Mouse (Mus musculus): ENCODE measurements around the gene Gm17018. TPM values are rescaled to one million over a fixed set of nuclear protein-coding genes. Genes with fewer than 3 reads are reported as not detected.

The Gm17018 gene
- 10 to 100 TPM; 10.5 to 13.9 TPM for total RNA-seq (2023)

GRCm38 (mm10) chr19:45560153-45560890 is at the start of gene Gm17018, which contains the start of gene Poll:
Gm17018 (plus strand) TSS chr19:45560615.
Poll (minus strand) TSS chr19:45560531.

Other genes starting within 250 kb of the Gm17018 start
- gene Btrc, start 196.9 kb upstream of the Gm17018 start, total RNA-seq (2023) = 10 to 100 TPM; 11.7 to 13.3 TPM
- gene Poll, start 84 bp upstream of the Gm17018 start, total RNA-seq (2023) = 1 to 10 TPM; 7.8 to 9.2 TPM
- gene Fbxw4, start 99.7 kb downstream of the Gm17018 start, total RNA-seq (2023) = 10 to 100 TPM; 50.7 to 60.6 TPM
- gene Fgf8, start 182.3 kb downstream of the Gm17018 start, total RNA-seq (2023) = not detected
- gene Npm3, start 189.0 kb downstream of the Gm17018 start, total RNA-seq (2023) = 10 to 100 TPM; 20.9 to 28.1 TPM
- gene Mgea5, start 223.2 kb downstream of the Gm17018 start, total RNA-seq (2023) = 100 to 1,000 TPM; 149 to 164 TPM